Mouse (Mus musculus): ENCODE results near the gene Pcx.

The Pcx gene

DNA sequence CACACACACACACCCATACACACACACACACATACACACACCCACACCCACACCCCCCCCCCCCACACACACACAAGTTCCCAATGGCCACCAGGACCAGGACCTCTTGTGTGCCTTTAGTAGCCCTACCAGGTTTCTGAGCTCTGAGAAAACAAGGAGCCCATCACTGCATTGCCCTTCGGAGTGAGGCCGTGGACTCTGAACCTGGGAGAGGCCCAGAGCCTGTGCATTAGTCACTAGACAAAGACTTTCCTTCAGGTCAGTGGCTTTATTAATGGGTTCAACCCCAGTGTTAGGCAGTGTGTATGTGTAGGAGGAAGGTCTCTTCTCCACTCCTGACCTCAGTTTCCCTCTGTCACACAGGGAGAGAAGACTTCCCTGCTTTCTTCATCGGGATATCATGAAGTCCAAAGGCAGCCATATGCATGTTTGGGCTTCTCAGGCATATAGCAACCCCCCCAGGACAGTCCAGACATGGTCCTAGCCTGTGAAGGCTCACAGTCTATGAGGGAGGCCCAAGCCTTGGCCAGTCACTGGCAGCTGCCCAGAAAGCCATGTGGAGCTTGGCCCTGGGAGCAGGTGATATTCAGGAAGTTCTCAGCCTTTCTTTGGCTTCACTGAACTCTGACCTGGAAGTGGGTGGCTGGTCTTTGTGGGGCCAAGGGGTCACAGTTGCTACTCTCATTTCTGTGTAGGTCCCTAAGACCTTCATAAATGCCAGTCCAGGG, 13.6 kb upstream of the Pcx start:
- DNase-seq (ENCODE audit: low spot score), result no peak

DNA sequence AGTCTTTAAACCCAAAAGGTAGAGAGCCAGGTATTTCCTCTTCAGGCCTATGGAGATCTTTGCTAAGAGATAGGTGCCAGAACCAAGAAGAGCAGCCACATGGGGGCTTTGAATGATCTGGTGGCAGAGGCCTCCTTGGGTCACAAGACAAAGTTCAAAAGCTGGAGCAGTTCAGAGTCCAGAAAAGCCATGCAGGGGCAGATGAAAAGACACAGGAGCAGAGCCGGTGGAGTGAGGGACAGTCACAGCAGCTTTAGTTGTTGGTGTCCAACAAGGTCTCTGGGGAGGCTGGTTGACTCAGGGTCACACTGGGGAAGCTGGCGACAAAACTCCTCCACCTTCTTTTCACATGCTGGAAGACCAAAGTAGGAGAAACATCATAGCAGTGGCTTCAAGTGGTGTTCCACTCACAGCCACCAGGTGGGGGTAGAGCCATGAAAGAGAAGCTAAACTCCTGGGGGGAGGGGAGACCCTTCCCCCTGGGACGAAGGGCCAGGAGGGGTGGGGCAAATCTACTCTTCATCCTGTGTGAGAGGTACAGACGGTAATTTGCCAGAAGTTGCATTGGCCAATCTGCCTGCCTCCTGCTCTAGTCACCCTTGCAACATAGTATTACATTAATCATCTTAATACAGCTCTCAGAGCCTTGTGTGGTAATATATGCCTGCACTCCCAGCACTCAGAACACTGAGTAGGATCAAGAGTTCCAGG, 12.9 kb upstream of the Pcx start:
- peak; percentile 54 for DNase-seq (ENCODE audit: low spot score)

DNA sequence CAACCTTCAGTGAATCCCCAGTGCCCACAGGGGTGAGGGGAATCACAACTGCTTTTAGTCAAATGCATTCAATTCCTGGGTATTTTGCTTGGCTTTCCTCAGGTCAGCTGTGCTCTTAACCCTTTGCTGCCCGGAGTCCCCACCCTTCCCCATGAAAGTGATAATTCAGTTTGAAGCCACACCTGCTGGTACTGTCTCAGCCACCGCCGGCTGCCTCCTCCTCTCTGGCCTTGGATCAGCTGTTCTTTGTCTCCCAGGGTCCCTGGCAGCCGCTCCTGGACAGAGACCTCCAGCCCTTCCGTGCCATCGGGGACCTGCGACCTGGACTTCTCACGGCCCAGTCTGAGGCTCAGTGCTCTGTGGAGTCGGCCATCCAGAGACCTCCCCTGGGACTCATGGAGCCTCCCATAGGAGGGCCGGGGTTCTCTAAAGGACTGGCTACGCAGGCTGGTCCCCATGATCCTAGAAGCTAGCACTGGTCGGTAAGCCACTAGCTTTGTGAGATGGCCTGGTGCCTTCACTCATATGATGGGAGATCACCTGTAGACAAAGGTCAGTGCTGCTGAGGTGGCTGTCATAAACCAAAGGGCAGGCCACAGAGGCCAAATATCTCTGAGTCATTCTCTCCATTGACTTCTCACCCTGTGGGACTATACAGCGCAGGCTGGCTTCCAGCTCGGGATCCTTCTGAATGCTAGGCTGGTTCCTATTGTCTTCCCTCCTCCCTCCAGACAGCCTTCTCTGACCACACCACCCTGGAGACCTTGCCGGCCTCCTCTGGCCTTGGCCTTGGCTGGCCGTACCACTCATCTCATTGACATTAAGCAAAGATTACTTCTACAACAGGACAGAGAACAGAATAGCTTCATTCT, 12.0 kb upstream of the Pcx start, which contains the start of gene 2010003K11Rik:
TSS of gene 2010003K11Rik (minus strand) at position 522 of the 872 bp plus-strand sequence.
- DNase-seq (ENCODE audit: low spot score), result no peak

DNA sequence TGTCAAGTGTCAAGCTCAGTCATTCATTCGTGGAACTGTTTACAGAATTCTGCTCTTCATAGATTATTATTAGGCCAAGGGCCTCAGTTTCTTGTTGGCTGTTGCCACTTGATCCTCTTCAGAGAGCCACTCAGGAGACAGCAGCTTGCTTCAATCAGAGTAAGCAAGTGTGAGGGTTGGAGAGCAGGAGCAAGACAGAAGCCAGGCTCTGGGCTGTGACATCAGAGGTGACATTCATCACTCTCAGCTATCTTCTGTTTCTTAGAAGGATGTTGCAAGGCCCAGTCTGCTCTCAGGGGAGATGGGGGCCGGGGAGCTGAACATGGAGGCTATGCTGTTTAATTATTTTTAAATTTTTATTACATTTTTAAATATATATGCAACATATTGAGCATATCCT, 7.6 kb upstream of the Pcx start:
- DNase-seq (ENCODE audit: low spot score), result no peak

DNA sequence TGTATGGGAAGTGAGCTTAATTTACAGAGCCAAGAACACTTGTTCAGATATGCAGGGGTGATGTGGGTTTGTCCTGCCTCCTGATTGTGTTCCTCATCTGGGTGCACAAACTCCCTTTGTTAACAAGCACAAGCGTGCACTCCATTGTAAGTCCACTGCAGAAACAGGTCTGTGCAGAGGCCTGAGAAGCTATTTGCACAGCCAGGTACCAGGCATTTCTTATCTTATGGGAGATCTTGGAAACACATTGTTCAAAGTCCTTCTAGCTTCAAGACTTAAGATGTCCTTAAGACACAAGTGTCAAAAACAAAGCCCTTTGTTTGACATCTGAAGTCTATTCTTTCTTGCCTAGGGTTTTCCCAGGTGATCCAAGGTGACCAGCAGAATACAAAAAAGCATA, 5.4 kb upstream of the Pcx start:
- no peak for DNase-seq (ENCODE audit: low spot score)

DNA sequence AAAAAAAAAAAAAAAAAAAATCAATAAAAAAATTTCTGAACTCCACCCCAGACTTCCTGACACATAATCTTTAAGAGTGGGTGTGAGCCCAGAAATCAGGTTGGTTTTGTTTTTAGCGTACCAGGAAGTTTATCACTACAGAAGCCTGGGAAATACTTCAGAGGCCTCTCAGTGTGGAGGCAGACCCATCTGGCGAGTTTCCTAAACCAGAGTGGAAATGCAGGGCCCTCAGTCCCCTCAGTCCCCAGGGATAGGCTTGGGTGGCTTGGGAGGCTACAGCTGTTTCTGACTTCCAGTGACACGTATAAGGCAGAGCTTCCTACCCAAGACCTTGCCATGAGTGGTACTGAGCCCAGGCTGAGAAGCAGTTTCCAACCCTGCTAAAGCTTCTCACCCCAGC, 2.5 kb upstream of the Pcx start:
- DNase-seq (ENCODE audit: low spot score), result no peak

DNA sequence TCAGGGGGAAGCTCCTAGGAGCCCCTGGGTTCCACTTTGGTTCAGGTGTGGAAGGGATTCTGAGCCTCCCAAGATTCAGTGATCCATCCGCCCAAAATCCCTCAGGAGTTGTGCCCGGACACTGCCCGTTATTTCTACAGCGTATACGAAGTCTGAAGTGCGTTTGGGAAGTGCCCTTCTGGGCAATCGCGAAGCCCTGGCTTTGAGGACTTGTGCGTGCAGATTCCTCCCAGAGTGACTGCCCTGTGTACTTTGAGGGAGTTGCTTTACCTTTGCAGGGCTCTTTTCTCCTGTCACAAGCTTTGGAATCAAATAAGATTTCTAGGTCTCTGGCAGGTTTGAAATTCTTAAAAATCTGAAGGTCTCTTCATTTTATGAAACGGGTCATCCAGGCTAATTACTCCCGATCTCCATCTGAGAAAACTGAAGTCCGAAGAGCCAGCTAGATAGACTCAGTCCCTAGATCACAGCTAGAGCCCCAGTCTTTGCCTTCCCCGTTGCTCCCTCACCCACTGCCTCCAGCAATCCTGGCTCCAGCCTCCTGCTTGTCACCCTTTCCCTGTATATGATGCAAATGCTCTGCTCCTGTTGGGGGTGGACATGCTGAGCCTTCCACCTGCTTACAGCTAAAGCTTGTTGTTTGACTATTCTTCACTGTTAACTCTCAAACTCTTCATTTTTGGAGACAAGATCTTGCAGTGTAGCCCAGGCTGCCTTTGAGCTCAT, 1.0 kb downstream of the Pcx start:
- no peak for DNase-seq (ENCODE audit: low spot score)

DNA sequence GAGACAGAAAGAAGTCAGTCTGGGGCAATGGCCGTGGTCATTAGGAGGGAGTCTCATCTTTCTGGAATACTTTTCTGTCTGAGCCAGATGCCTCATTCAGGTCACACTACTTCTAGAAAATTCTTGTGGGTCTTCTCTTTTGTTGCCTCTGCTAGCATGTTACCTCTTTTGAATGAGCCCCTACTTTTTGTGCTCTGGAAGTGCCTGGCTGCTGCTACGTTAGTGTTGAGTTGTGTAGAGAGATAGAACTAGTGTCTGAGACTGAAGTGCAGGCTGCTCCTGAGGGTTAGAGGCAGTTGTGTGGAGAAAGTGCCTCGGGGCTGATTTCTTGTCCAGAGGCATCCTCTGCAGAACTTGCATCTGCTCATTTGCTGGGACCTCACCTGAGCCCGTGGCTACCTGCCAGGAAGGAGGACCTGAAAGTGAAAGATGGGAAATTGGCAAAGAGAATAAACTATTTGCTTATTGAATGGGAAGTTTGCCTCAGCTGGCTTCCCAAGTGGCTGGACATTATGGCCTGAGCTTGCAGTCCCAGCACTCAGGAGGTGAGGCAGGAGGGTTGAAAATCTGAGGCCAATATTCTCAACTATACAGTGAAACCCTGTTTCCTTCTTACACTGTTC, 3.1 kb downstream of the Pcx start:
- DNase-seq (ENCODE audit: low spot score), result no peak

DNA sequence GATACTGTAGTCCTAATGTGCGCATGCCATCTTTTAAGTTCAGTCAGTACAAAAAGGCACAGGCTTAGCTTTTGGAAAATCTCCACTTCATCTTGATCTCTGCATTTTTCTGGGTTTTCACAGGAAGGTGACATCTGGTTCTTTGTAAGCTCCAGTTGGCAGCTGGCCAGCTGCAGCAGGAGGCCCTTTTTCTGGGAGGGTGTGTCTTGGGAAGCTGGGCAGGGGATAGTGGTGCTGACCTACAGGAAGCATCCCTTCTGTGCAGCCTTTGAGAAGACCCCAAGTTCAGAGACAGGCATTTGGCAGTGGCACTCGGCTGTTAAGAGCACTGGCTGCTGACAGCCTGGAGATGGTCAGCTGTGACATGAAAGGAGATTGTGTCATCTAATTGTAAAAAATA, 5.5 kb downstream of the Pcx start:
- DNase-seq (ENCODE audit: low spot score), result no peak

DNA sequence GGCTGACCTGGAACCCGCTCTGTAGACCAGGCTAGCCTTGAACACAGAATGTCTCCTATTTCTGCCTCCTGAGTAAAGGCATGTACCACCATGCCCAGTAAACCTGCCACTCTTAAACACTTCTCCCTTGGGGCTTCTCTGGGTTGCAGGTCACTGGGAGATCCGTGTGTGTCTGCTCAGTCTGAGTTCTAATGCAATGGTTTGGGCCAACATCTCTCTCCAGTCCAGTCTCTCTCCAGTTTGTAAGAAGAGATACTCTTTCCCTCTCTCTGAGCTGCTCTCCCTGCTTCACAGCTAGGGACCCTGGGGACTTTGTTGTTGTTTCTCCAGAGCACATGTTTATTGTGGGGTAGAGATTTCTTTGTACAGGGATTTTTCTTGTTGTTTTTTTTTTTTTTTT, 6.0 kb downstream of the Pcx start:
- no peak for DNase-seq (ENCODE audit: low spot score)

DNA sequence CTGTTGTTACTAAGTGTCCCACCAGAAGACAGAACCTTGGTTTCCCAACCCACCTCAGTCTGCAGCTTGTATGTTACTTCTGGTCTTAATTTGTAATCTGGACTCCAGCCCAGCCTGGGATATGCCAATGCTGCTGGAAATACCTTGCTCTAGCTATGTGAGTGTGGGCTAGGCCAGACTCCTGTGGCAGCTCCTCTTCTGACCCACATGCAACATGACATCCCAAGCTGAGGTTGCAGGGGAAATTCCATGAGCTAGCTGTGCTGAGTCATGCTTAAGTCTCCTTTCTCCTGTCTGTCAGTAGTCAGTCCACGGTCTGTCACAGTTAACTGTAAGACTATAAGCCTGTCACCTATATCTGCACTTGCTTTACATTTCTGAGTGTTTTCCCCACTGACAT, 7.2 kb downstream of the Pcx start:
- no peak for DNase-seq (ENCODE audit: low spot score)

DNA sequence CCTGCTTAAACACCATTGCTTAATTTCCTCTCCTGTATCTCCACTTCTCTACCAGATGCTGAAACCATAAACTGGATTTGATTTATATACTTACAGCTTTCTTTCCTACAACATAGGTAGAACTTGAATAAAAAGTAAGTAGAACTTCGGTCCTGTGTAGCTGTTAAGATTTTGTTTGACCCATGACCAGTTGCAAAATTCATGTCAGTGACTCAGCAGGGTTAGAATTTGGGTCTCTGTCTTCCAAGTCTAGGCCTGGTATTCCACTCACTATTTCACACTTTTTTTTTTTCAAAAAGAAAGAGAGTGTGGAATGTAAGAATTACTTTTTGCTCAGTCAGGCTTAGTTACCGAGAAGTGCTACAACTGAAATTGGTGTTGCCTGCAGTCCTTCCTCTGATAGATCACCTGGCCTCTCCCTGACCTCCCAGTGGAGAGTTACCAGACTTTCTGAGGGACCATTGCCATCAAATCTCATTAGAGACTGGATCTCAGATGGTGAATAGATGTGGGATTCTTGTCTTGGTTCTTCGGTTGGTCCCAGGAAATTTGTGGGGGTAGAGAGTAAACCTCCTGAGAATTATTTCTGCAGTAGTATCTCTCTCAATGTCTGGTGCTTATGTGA, 11.3 kb downstream of the Pcx start:
- DNase-seq (ENCODE audit: low spot score), result no peak

DNA sequence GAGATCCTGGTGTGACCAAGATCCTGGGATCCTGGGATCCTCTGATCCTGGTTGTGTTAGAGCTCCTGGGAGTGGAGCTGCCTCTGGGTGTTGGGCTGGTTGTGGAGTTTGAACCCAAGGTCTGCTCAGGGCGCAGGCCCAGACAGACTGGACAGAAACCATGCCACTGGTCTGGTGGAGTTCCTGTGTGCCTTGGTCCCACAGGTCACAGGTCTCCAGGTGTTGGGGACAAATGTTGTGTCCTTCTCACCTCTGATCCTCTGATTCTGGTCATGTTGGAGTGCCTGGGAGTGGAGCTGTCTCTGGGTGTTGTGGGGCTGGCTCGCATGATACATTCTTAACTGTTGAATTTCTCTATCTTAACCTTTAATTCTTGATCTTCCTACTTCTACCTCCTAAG, 24.4 kb downstream of the Pcx start:
- no peak for DNase-seq (ENCODE audit: low spot score)

DNA sequence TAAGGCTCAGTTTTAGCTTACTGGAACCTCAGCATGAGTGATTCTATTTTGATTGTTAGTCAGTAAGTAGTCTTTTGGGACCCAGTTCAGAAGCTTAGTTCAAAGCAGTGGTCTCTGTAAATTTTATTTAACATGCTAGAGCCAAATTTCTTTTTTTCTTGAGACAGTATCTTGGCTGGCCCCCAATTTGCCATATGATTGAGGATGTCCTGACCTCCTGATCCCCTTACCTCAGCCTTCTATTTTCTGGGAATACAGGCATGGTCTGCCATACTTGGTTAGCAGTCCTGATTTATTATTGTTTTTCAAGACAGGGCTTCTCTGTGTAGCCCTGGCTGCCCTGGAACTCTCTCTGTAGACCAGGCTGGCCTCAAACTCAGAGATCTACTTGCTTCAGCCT, 25.6 kb downstream of the Pcx start:
- no peak for DNase-seq (ENCODE audit: low spot score)

DNA sequence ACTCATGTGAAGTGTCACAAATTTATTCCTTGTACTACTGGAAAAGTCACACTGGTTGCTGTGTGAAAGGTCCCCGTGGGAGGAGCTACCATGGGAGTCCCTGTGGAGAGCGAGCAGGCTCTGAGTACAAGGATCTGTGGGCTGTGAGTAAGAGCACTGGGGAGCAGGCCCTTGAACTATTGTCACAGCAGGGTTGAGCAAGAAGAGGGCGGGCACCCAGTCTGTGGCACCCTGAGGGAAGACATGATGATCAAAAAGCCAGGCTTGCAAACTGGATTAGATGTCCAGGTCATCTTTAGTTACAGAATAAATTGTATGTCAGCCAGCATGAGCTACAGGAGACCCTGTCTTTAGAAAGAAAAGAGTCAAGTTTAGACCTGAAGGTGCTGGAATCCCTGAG, 26.3 kb downstream of the Pcx start:
- no peak for DNase-seq (ENCODE audit: low spot score)

DNA sequence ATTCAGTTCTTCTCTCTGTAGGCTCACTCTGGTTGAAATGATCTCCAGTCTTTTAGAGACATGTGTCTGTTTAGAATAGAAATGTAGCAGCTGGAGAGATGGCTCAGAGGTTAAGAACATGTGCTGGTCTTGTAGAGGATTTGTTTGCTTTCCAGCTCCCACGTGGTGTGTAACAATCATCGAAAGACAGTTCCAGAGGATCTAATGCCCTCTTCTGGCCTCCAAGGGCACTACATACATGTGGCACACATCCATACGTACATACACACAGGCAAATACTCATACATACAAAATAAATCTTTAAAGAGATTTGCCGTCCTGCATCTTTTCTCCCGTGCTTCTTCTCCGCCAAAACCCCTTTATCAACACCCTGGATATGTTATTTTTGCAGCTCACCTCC, 30.0 kb downstream of the Pcx start:
- no peak for DNase-seq (ENCODE audit: low spot score)

DNA sequence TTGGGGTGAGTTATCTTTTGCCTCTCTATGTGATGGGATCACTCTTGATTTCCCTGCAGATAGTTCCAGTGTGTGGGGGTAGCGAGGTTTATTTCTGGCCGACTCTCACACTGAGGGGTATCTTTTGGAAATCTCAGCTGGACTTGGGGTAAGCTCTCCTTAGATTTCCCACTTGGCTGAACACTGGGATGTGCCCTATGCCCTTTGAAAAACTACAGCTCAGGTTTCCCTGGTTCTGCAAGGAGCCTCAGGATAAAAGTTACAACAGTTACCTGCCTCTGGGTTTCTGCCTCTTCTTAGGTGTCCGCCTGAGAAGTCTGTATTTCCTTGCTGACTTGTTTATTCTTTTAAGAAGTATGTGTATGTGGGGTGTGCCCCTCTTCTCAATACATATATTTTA, 30.7 kb downstream of the Pcx start:
- no peak for DNase-seq (ENCODE audit: low spot score)

DNA sequence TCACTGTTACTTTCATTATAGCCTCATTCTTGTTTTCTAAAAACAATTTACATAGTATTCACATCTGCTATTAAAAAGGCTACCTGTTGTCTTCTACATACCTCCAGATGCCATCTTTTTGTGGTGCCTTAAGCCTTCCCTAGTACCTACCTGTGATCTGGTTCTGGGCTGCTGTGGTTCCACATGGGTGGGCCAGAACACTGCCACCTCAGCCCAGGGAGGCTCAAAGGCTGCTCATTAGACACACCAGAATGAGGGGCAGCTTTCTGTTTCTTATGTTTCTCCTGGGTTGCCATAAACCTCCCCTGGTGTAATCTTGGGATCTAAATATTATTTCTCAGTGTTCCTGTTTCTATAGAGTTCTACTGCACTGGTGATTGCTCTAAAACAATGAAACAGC, 31.8 kb downstream of the Pcx start:
- no peak for DNase-seq (ENCODE audit: low spot score)

DNA sequence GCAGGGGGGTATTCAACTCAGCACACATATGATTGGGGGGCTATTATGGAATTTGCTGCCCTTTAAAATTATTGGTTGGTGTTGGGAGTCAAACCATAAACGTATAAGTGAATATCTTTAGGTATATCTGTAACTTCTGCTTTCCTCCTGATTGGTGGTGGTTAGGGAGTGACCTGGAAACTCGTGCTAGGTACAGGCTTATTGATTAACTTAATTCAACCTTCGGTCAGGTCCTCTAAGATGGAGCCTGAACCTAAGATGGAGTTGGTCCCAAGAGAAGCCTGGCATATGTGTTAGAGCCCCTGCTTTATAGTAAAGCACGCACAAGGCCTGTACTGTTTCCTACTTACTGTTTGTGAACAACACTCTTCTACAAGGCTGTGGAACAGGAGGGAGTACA, 34.8 kb downstream of the Pcx start:
- no peak for DNase-seq (ENCODE audit: low spot score)

DNA sequence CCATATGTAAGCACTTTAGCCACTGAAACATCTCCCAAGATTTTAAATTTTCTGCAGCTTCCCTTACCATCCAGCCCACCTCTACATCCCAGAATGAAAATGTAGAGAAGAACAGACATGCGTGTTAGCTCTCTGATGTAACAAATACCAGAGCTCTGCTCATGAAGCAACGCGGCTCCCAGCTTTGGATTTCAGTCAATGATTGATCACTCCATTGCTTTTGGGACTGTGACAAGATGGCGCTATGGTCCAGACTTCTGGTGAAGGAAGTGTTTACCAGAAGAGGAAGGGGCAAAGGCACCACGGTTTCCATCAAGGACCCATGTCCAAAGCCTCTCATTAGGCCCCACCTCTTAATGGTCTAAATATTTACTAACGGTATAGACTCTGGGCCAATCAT, 35.6 kb downstream of the Pcx start:
- DNase-seq (ENCODE audit: low spot score), result no peak

DNA sequence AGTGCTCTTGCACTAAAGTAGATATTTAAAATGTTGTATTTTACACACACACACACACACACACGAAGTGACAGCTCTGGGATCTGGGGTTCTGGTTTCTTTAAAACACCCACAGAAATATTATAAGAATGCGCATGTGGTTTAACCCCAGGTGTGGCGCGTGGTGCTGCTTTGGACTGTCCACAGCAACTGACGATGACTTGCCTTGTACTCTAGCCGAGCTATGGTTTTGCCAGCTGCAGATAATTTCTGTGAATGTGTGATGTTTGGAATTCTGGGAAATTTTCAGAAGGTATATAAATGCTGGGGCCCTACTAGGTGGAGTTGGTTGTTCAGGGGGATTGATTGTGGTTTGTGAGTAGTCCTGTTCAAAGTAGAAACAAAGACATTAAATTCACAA, 37.5 kb downstream of the Pcx start:
- no peak for DNase-seq (ENCODE audit: low spot score)
